Mouse (Mus musculus): Measurements from ENCODE around the gene Gm17535.
"Not testable (repeated sequence)": the region's sequence is repeated elsewhere in the genome, so short reads cannot be mapped to it uniquely, and the experiment has no call there.

DNA sequence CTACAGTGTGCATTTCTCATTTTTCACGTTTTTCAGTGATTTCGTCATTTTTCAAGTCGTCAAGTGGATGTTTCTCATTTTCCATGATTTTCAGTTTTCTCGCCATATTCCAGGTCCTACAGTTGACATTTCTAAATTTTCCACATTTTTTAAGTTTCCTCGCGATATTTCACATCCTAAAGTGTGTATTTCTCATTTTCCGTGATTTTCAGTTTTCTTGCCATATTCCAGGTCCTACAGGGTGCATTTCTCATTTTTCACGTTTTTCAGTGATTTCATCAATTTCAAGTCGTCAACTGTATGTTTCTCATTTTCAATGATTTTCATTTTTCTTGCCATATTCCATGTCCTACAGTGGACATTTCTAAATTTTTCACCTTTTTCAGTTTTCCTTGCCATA, 19.0 kb upstream of the Gm17535 start, which contains the start of gene Gm10720:
- TF ChIP-seq RCOR1 (conservative IDR thresholded peaks at IDR 0.05; ENCODE audit: low read depth, low read length); CTCF (conservative IDR thresholded peaks at IDR 0.05 in 1 of 2, IDR thresholded peaks at IDR 0.05 in 1 of 2; ENCODE audit: low read depth in 2 of 2, low read length in 2 of 2); MAX (IDR thresholded peaks at IDR 0.05; ENCODE audit: low read length); POLR2A (IDR thresholded peaks at IDR 0.05; ENCODE audit: low read depth, low read length); JUND (conservative IDR thresholded peaks at IDR 0.05; ENCODE audit: low read depth, low read length); MAFK (IDR thresholded peaks at IDR 0.05; ENCODE audit: insufficient replicate concordance, low read length); ZC3H11A (IDR thresholded peaks at IDR 0.05; ENCODE audit: low read depth, low read length); NRF1 (IDR thresholded peaks at IDR 0.05; ENCODE audit: low read depth, low read length): not testable (repeated sequence)

Data from CH12.LX (cell line).